Mouse (Mus musculus) testis, adult 2 months (tissue): ENCODE data around the gene Tmem184a. TPM values are rescaled to one million over a fixed set of nuclear protein-coding genes. Genes with fewer than 3 reads are reported as not detected.

Experiments
- H3K27ac ChIP-seq: fragments of 200-500 bp; 2 replicates; pipeline ENCODE4 v1.5.1; 2012; ENCODE audit warnings: low read depth, low read length; ENCODE audit not compliant: control insufficient read depth, insufficient read depth
- H3K27me3 ChIP-seq: fragments of 200-500 bp; 2 replicates; pipeline ENCODE4 v1.6.1; 2012; ENCODE audit warnings: mild to moderate bottlenecking, low read length, moderate library complexity; ENCODE audit not compliant: control insufficient read depth, insufficient read depth
- H3K36me3 ChIP-seq: fragments of 200-500 bp; 2 replicates; pipeline ENCODE4 v1.6.1; 2012; ENCODE audit warnings: mild to moderate bottlenecking, low read length; ENCODE audit not compliant: control insufficient read depth, insufficient read depth
- H3K4me1 ChIP-seq: fragments of 200-500 bp; 2 replicates; pipeline ENCODE4 v1.6.1; 2012; ENCODE audit warnings: low read length; ENCODE audit not compliant: control insufficient read depth, insufficient read depth
- H3K4me3 ChIP-seq: fragments of 200-500 bp; 2 replicates; pipeline ENCODE4 v1.5.1; 2012; ENCODE audit warnings: low read depth, mild to moderate bottlenecking, low read length, moderate library complexity, mixed read lengths; ENCODE audit not compliant: control insufficient read depth
- CTCF ChIP-seq: fragments of 200-500 bp; IDR thresholded peaks from 2 replicates; pipeline ENCODE4 v1.5.1; 2012; ENCODE audit warnings: low read depth, mild to moderate bottlenecking, inconsistent platforms, low read length, moderate library complexity; ENCODE audit not compliant: control insufficient read depth, insufficient read depth, insufficient replicate concordance
- POLR2A ChIP-seq: fragments of 200-500 bp; IDR thresholded peaks from 2 replicates; pipeline ENCODE4 v1.6.1; 2012; ENCODE audit warnings: low read depth, mild to moderate bottlenecking, inconsistent platforms, low read length, moderate library complexity; ENCODE audit not compliant: control insufficient read depth
- polyA plus RNA-seq: library from polyadenylated mRNA; depleted of rRNA; stranded (reverse); fragments of >200 nt; gene quantifications from 2 replicates; pipeline ENCODE4 v1.2.3, GENCODE M21; 2012

Tmem184a gene
- polyA plus RNA-seq, 1 experiment, result 204 TPM

- H3K4me1 ChIP-seq, result peaks cover 6% of the 10 kb centered on the region
Observed at GRCm38 (mm10) chr5:139821466-139822459, 2.0 kb upstream of the Tmem184a start.

GRCm38 (mm10) chr5:139818801-139819200 is 916 bp downstream of the Tmem184a start:
- no peak for TF ChIP-seq POLR2A
- peak; percentile 33; the same call in 1 of the 2 replicates for TF ChIP-seq CTCF
- Histone ChIP-seq H3K27ac (no peak overlapping the region), H3K4me1 (no peaks in the 10 kb centered on the region), H3K27me3 (no peaks in the 10 kb centered on the region), H3K4me3 (no peak overlapping the region), H3K36me3 (peaks cover under 1% of the 10 kb centered on the region)

More at GRCm38 (mm10) chr5:139821466-139822459, 2.0 kb upstream of the Tmem184a start:
- Histone ChIP-seq H3K4me3 (no peak overlapping the region; the same call in 1 of the 2 replicates), H3K27ac (no peak overlapping the region), H3K27me3 (no peaks in the 10 kb centered on the region), H3K36me3 (peaks cover 1% of the 10 kb centered on the region)
- TF ChIP-seq CTCF (no peak), POLR2A (no peak)

- H3K27ac ChIP-seq, result no peak overlapping the region
- TF ChIP-seq CTCF (no peak), POLR2A (no peak)
Observed at GRCm38 (mm10) chr5:139818056-139818455, 1.7 kb downstream of the Tmem184a start.

GRCm38 (mm10) chr5:139817292-139817691 is 2.4 kb downstream of the Tmem184a start:
- Histone ChIP-seq H3K36me3 (no peaks in the 10 kb centered on the region), H3K27me3 (no peaks in the 10 kb centered on the region), H3K4me3 (no peak overlapping the region), H3K4me1 (no peaks in the 10 kb centered on the region), H3K27ac (no peak overlapping the region)
- peak; percentile 94 for TF ChIP-seq CTCF
- no peak for TF ChIP-seq POLR2A

More at GRCm38 (mm10) chr5:139818056-139818455, 1.7 kb downstream of the Tmem184a start:
- H3K36me3 ChIP-seq, result no peaks in the 10 kb centered on the region; the same call in 1 of the 2 replicates
- H3K27me3 ChIP-seq, result no peaks in the 10 kb centered on the region
- H3K4me3 ChIP-seq, result no peak overlapping the region
- no peaks in the 10 kb centered on the region for H3K4me1 ChIP-seq

GRCm38 (mm10) chr5:139816445-139816844 is 3.3 kb downstream of the Tmem184a start:
- Histone ChIP-seq H3K4me1 (no peaks in the 10 kb centered on the region), H3K36me3 (no peaks in the 10 kb centered on the region), H3K4me3 (no peak overlapping the region), H3K27me3 (no peaks in the 10 kb centered on the region), H3K27ac (peak overlapping the region; percentile 77)
- TF ChIP-seq CTCF (no peak), POLR2A (no peak)

- H3K27me3 ChIP-seq, result no peaks in the 10 kb centered on the region
Observed at GRCm38 (mm10) chr5:139815964-139816363, 3.8 kb downstream of the Tmem184a start.

GRCm38 (mm10) chr5:139813963-139814381 is 5.7 kb downstream of the Tmem184a start:
- H3K36me3 ChIP-seq, result no peaks in the 10 kb centered on the region
- H3K27me3 ChIP-seq, result no peaks in the 10 kb centered on the region
- peak overlapping the region; percentile 7; the same call in 1 of the 2 replicates for H3K27ac ChIP-seq
- H3K4me3 ChIP-seq, result no peak overlapping the region
- no peaks in the 10 kb centered on the region for H3K4me1 ChIP-seq
- TF ChIP-seq CTCF (no peak), POLR2A (no peak)

More at GRCm38 (mm10) chr5:139815964-139816363, 3.8 kb downstream of the Tmem184a start:
- Histone ChIP-seq H3K36me3 (no peaks in the 10 kb centered on the region), H3K4me1 (no peaks in the 10 kb centered on the region), H3K4me3 (no peak overlapping the region), H3K27ac (peak overlapping the region; percentile 77)
- TF ChIP-seq POLR2A, result peak; percentile 32; the same call in 1 of the 2 replicates
- TF ChIP-seq CTCF, result no peak
